Mouse (Mus musculus) limb, embryonic 15.5 days (tissue): ENCODE results near the gene Ptges3l. TPM values are rescaled to one million over a fixed set of nuclear protein-coding genes. Genes with fewer than 3 reads are reported as not detected.
"Not testable (repeated sequence)": the region's sequence is repeated elsewhere in the genome, so short reads cannot be mapped to it uniquely, and the experiment has no call there.

Experiments
- ATAC-seq: fragments of 200-750 bp; cut with Nextera tagmentation; 2 replicates; pipeline ENCODE4 v1.8.0; 2017; ENCODE audit warnings: low read depth, moderate TSS enrichment; ENCODE audit not compliant: insufficient number of reproducible peaks, low FRiP score, low TSS enrichment
- H3K27ac ChIP-seq: fragments of 300-500 bp; sonication (generic); 2 replicates; pipeline ENCODE4 v1.5.1; 2015; ENCODE audit warnings: moderate library complexity, mild to moderate bottlenecking, inconsistent platforms
- H3K27me3 ChIP-seq: fragments of 300-500 bp; sonication (generic); 2 replicates; pipeline ENCODE4 v1.6.1; 2015; ENCODE audit warnings: inconsistent platforms
- H3K36me3 ChIP-seq: fragments of 300-500 bp; sonication (generic); 2 replicates; pipeline ENCODE4 v1.6.1; 2015; ENCODE audit warnings: inconsistent platforms
- H3K4me1 ChIP-seq: fragments of 300-500 bp; sonication (generic); 2 replicates; pipeline ENCODE4 v1.6.1; 2015; ENCODE audit warnings: inconsistent platforms
- H3K4me2 ChIP-seq: fragments of 300-500 bp; sonication (generic); 2 replicates; pipeline ENCODE4 v1.6.1; 2015; ENCODE audit warnings: mild to moderate bottlenecking, inconsistent platforms
- H3K4me3 ChIP-seq: fragments of 300-500 bp; sonication (generic); 2 replicates; pipeline ENCODE4 v1.5.1; 2015; ENCODE audit warnings: mild to moderate bottlenecking, inconsistent platforms
- H3K9ac ChIP-seq: fragments of 300-500 bp; sonication (generic); 2 replicates; pipeline ENCODE4 v1.6.1; 2015; ENCODE audit warnings: inconsistent platforms
- H3K9me3 ChIP-seq: fragments of 300-500 bp; sonication (generic); 2 replicates; pipeline ENCODE4 v1.6.1; 2016; ENCODE audit warnings: inconsistent platforms
- WGBS: fragments of 180-500 bp; shearing (Covaris S2); methylation state at CpG from one replicate; pipeline ENCODE4 v1.1.7; 2015; 5-methylcytosine and 5-hydroxymethylcytosine counted together
- microRNA-seq: library from miRNA; unstranded; fragments of <30 nt; microRNA quantifications from one replicate; pipeline ENCODE4, GENCODE M21; 2016
- polyA plus RNA-seq: library from polyadenylated mRNA; unstranded; fragments of >200 nt; fragmentation: Nextera tagmentation; extraction: Ambion mirVana; gene quantifications from 2 replicates; pipeline ENCODE4 v1.2.1, GENCODE M21; 2015

The Ptges3l gene
- polyA plus RNA-seq, 1 experiment from 2014 or later = 15.5 TPM

- H3K36me3 ChIP-seq = peaks cover 22% of the 10 kb centered on the region
- peak overlapping the region; percentile 82 for H3K4me3 ChIP-seq
- H3K27ac ChIP-seq = peak overlapping the region; percentile 82
- H3K4me2 ChIP-seq = peak overlapping the region; percentile 68
- peak; percentile 12; the same call in 1 of the 2 replicates for ATAC-seq
- peaks cover 7% of the 10 kb centered on the region for H3K4me1 ChIP-seq
- peak overlapping the region; percentile 81 for H3K9ac ChIP-seq
- no peaks in the 10 kb centered on the region for H3K27me3 ChIP-seq
- H3K9me3 ChIP-seq = no peaks in the 10 kb centered on the region
- WGBS = 2% methylated on average over 11 of the region's 11 CpGs
These were observed 8.6 kb downstream of the Ptges3l start for GRCm38 (mm10) chr11:101416433-101417100.

- H3K36me3 ChIP-seq = peaks cover 35% of the 10 kb centered on the region
- H3K4me2 ChIP-seq = no peak overlapping the region
- H3K27me3 ChIP-seq = no peaks in the 10 kb centered on the region
- 86% methylated on average over 2 of the region's 2 CpGs for WGBS
- H3K27ac ChIP-seq = no peak overlapping the region
- no peak overlapping the region for H3K4me3 ChIP-seq
- H3K9me3 ChIP-seq = no peaks in the 10 kb centered on the region
- H3K4me1 ChIP-seq = peaks cover 7% of the 10 kb centered on the region
- no peak for ATAC-seq
- no peak overlapping the region for H3K9ac ChIP-seq
These were observed 9.8 kb downstream of the Ptges3l start for GRCm38 (mm10) chr11:101415306-101415705.

- ATAC-seq = no peak
- Histone ChIP-seq H3K27ac (no peak overlapping the region), H3K27me3 (no peaks in the 10 kb centered on the region), H3K9me3 (no peaks in the 10 kb centered on the region), H3K9ac (no peak overlapping the region), H3K4me3 (no peak overlapping the region), H3K4me1 (no peaks in the 10 kb centered on the region), H3K36me3 (no peaks in the 10 kb centered on the region), H3K4me2 (no peak overlapping the region)
- WGBS = 7% methylated on average over 8 of the region's 8 CpGs
These were observed 30.0 kb downstream of the Ptges3l start for GRCm38 (mm10) chr11:101395110-101395509.

- ATAC-seq = no peak
- no peaks in the 10 kb centered on the region for H3K36me3 ChIP-seq
- WGBS = 12% methylated on average over 4 of the region's 4 CpGs
- H3K9me3 ChIP-seq = no peaks in the 10 kb centered on the region
- no peaks in the 10 kb centered on the region for H3K4me1 ChIP-seq
- no peak overlapping the region for H3K4me3 ChIP-seq
- H3K27me3 ChIP-seq = 0 out of 2 replicates have a peak, but pooled peaks cover under 1% of the 10 kb centered on the region
- no peak overlapping the region for H3K9ac ChIP-seq
- no peak overlapping the region for H3K4me2 ChIP-seq
- H3K27ac ChIP-seq = no peak overlapping the region
These were observed 43.3 kb downstream of the Ptges3l start for GRCm38 (mm10) chr11:101381817-101382216.

- WGBS = 77% methylated on average over 6 of the region's 6 CpGs
- H3K9me3 ChIP-seq = no peaks in the 10 kb centered on the region
- H3K4me2 ChIP-seq = no peak overlapping the region
- no peaks in the 10 kb centered on the region for H3K36me3 ChIP-seq
- no peak overlapping the region for H3K9ac ChIP-seq
- ATAC-seq = no peak
- no peak overlapping the region for H3K27ac ChIP-seq
- H3K27me3 ChIP-seq = 0 out of 2 replicates have a peak, but pooled peaks cover 3% of the 10 kb centered on the region
- H3K4me3 ChIP-seq = no peak overlapping the region
- H3K4me1 ChIP-seq = no peaks in the 10 kb centered on the region
These were observed 46.2 kb downstream of the Ptges3l start for GRCm38 (mm10) chr11:101378926-101379325.

- H3K9me3 ChIP-seq, H3K27me3 ChIP-seq, H3K27ac ChIP-seq, H3K9ac ChIP-seq, ATAC-seq, H3K4me3 ChIP-seq, H3K36me3 ChIP-seq, H3K4me2 ChIP-seq, H3K4me1 ChIP-seq: not testable (repeated sequence)
- 89% methylated on average over 8 of the region's 8 CpGs for whole genome bisulfite sequencing
These were observed 46.9 kb downstream of the Ptges3l start for GRCm38 (mm10) chr11:101378196-101378595.

GRCm38 (mm10) chr11:101374421-101374938 is 50.7 kb downstream of the Ptges3l start:
- H3K4me1 ChIP-seq = no peaks in the 10 kb centered on the region
- no peak overlapping the region for H3K27ac ChIP-seq
- no peaks in the 10 kb centered on the region for H3K9me3 ChIP-seq
- H3K9ac ChIP-seq = no peak overlapping the region
- no peaks in the 10 kb centered on the region for H3K36me3 ChIP-seq
- H3K4me3 ChIP-seq = no peak overlapping the region
- 64% methylated on average over 7 of the region's 7 CpGs for WGBS
- 0 out of 2 replicates have a peak, but pooled peaks cover 3% of the 10 kb centered on the region for H3K27me3 ChIP-seq
- H3K4me2 ChIP-seq = no peak overlapping the region
- ATAC-seq = no peak

GRCm38 (mm10) chr11:101370141-101370540 is 55.0 kb downstream of the Ptges3l start:
- no peak for ATAC-seq
- Histone ChIP-seq H3K4me2 (no peak overlapping the region), H3K27me3 (no peaks in the 10 kb centered on the region), H3K27ac (no peak overlapping the region), H3K36me3 (no peaks in the 10 kb centered on the region), H3K9ac (no peak overlapping the region), H3K4me1 (no peaks in the 10 kb centered on the region), H3K9me3 (no peaks in the 10 kb centered on the region), H3K4me3 (no peak overlapping the region)
- 75% methylated on average over 5 of the region's 5 CpGs for WGBS

Small RNA genes within 50 kb of the gene (microRNA-seq; reads per million reads assigned to microRNA genes)
- gene Mir6929 = not detected

Other genes with a start within 250 kb of the Ptges3l start
- 0.14 and 0.36 TPM in 2 replicates for gene Ccr10, start 249.9 kb downstream of the Ptges3l start, polyA plus RNA-seq
- gene Ezh1, start 198.9 kb downstream of the Ptges3l start, polyA plus RNA-seq = 15.6 and 17.6 TPM in 2 replicates
- 99.6 and 110 TPM in 2 replicates for gene Ramp2, start 179.3 kb downstream of the Ptges3l start, polyA plus RNA-seq
- 112 and 120 TPM in 2 replicates for gene Vps25, start 171.6 kb downstream of the Ptges3l start, polyA plus RNA-seq
- 7.9 and 9.9 TPM in 2 replicates for gene Wnk4, start 164.8 kb downstream of the Ptges3l start, polyA plus RNA-seq
- gene Cntd1, start 146.3 kb downstream of the Ptges3l start, polyA plus RNA-seq = 0.70 and 1.3 TPM in 2 replicates
- gene Coa3, start 146.2 kb downstream of the Ptges3l start, polyA plus RNA-seq = 148 and 154 TPM in 2 replicates
- 128 and 137 TPM in 2 replicates for gene Becn1, start 123.0 kb downstream of the Ptges3l start, polyA plus RNA-seq
- gene Psme3, start 109.1 kb downstream of the Ptges3l start, polyA plus RNA-seq = 116 and 125 TPM in 2 replicates
- 1.0 and 1.2 TPM in 2 replicates for gene Aoc2, start 100.3 kb downstream of the Ptges3l start, polyA plus RNA-seq
- gene Aoc3, start 94.7 kb downstream of the Ptges3l start, polyA plus RNA-seq = 0.90 and 1.5 TPM in 2 replicates
- not detected in 2 replicates for gene G6pc, start 57.8 kb downstream of the Ptges3l start, polyA plus RNA-seq
- gene Aarsd1, start 7.7 kb downstream of the Ptges3l start, polyA plus RNA-seq = 52.6 and 57.2 TPM in 2 replicates
- gene Gm27029, start 537 bp downstream of the Ptges3l start, polyA plus RNA-seq = 11.8 and 18.3 TPM in 2 replicates
- gene Rundc1, start 248 bp downstream of the Ptges3l start, polyA plus RNA-seq = 19.3 and 19.5 TPM in 2 replicates
- 262 and 315 TPM in 2 replicates for gene Rpl27, start 17.0 kb upstream of the Ptges3l start, polyA plus RNA-seq
- gene Ifi35, start 23.1 kb upstream of the Ptges3l start, polyA plus RNA-seq = 23.2 and 25.1 TPM in 2 replicates
- gene Rnd2, start 39.7 kb upstream of the Ptges3l start, polyA plus RNA-seq = 10.3 and 11.9 TPM in 2 replicates
- 78.6 and 81.3 TPM in 2 replicates for gene Vat1, start 40.9 kb upstream of the Ptges3l start, polyA plus RNA-seq
- 7.2 and 8.6 TPM in 2 replicates for gene Brca1, start 126.6 kb upstream of the Ptges3l start, polyA plus RNA-seq
- gene Nbr1, start 126.8 kb upstream of the Ptges3l start, polyA plus RNA-seq = 72.6 and 74.1 TPM in 2 replicates
- gene Tmem106a, start 156.9 kb upstream of the Ptges3l start, polyA plus RNA-seq = 7.0 and 7.7 TPM in 2 replicates
- gene Gm11634, start 173.9 kb upstream of the Ptges3l start, polyA plus RNA-seq = not detected in 2 replicates
- 44.1 and 47.8 TPM in 2 replicates for gene Rdm1, start 201.9 kb upstream of the Ptges3l start, polyA plus RNA-seq
- 6.1 and 7.2 TPM in 2 replicates for gene Arl4d, start 240.2 kb upstream of the Ptges3l start, polyA plus RNA-seq